Mouse (Mus musculus) G1E (cell line): ENCODE measurements around the gene Tet2.
"Not testable (repeated sequence)": the region's sequence is repeated elsewhere in the genome, so short reads cannot be mapped to it uniquely, and the experiment has no call there.

Source experiments
- CTCF ChIP-seq: IDR thresholded peaks from 2 replicates; pipeline ENCODE4 v1.5.1; 2012; ENCODE audit warnings: low read depth, low read length, inconsistent platforms, mixed read lengths
- GATA1 ChIP-seq: IDR thresholded peaks from 2 replicates; pipeline ENCODE4 v1.6.1; 2012; ENCODE audit warnings: borderline replicate concordance, low read length, inconsistent platforms, mixed read lengths
- GATA2 ChIP-seq: IDR thresholded peaks from 2 replicates; pipeline ENCODE4 v1.6.1; 2012; ENCODE audit warnings: low read depth, low read length, inconsistent platforms, borderline replicate concordance

- not testable (repeated sequence) for TF ChIP-seq GATA2, CTCF, GATA1
Measured at GRCm38 (mm10) chr3:133592995-133593394, 48.1 kb upstream of the Tet2 start.
